Mouse (Mus musculus) bone marrow macrophage, adult 2 months (primary cell): ENCODE data around the gene Tctex1d1. TPM values are rescaled to one million over a fixed set of nuclear protein-coding genes. Genes with fewer than 3 reads are reported as not detected.

ENCODE experiments used
- H3K27ac ChIP-seq: 2 replicates; pipeline ENCODE4 v1.5.1; 2012; ENCODE audit warnings: low read depth, low read length; ENCODE audit not compliant: insufficient read depth
- H3K4me1 ChIP-seq: 2 replicates; pipeline ENCODE4 v1.6.1; 2012; ENCODE audit warnings: low read length; ENCODE audit not compliant: control insufficient read depth, insufficient read depth
- H3K4me3 ChIP-seq: 2 replicates; pipeline ENCODE4 v1.5.1; 2012; ENCODE audit warnings: mild to moderate bottlenecking, low read length, moderate library complexity; ENCODE audit not compliant: insufficient read depth
- CTCF ChIP-seq: IDR thresholded peaks from 2 replicates; pipeline ENCODE4 v1.5.1; 2012; ENCODE audit warnings: low read depth, mild to moderate bottlenecking, low read length, moderate library complexity
- POLR2A ChIP-seq: IDR thresholded peaks from 2 replicates; pipeline ENCODE4 v1.6.1; 2012; ENCODE audit warnings: mild to moderate bottlenecking, low read depth, low read length, borderline replicate concordance
- polyA plus RNA-seq: library from polyadenylated mRNA; stranded (reverse); fragments of >200 nt; gene quantifications from 2 replicates; pipeline ENCODE4 v1.2.4, GENCODE M21; 2012; ENCODE audit not compliant: missing spikeins, insufficient read depth, insufficient read length

Tctex1d1 gene
- not detected in 2 replicates for polyA plus RNA-seq

DNA sequence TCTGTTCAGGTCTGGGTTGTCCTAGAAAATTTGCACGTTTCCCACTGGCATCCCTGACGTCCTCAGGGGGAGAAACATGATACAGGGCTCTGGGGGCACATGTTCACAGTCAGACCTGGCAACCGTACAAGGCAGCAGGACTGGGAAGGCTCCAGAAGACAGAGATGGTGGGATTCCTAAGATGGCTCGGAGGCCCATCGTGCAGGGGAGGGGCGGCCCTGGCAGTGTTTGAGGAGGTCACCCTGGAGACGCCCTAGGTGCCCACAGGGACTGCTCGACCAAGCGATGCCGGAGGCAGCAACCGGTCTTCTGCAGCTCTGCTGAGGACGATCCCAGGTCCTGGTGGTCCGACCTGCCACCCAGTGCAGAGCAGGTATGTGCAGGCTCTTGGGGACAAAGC is at the start of gene Tctex1d1:
Gene Tctex1d1 (plus strand): TSS at position 167 of the 400 bp plus-strand sequence.
- TF ChIP-seq CTCF (no peak), POLR2A (no peak)
- H3K4me3 ChIP-seq = peak within 1 kb of the TSS; percentile 31

DNA sequence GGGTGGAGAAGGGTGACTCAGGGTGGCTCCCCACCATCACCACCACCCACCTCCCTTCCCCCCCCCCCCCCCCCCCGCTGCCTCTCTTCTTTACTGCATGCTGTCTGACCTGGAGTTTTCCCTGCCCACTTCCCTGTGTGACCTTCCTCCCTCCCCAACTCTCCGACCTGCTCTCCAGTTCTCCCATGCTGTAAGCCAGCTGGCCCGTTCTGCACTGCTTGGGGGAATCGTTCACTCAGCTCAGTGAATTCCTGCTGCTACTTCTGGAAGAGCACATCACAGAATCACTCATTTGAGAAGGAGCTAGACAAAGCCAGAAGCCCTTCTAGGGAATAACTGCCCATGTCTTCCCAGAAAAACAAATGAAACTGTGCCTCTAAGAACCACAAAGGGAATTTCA is 48.9 kb upstream of the Tctex1d1 start:
- no peak for TF ChIP-seq CTCF
- no peak for TF ChIP-seq POLR2A
- H3K4me1 ChIP-seq = peaks cover 5% of the 10 kb centered on the region
- H3K27ac ChIP-seq = no peak overlapping the region
- no peak overlapping the region for H3K4me3 ChIP-seq

More for the DNA sequence above, at the start of gene Tctex1d1:
- Histone ChIP-seq H3K27ac (no peak within 1 kb of the TSS), H3K4me1 (no peaks in the 10 kb centered on the region)

DNA sequence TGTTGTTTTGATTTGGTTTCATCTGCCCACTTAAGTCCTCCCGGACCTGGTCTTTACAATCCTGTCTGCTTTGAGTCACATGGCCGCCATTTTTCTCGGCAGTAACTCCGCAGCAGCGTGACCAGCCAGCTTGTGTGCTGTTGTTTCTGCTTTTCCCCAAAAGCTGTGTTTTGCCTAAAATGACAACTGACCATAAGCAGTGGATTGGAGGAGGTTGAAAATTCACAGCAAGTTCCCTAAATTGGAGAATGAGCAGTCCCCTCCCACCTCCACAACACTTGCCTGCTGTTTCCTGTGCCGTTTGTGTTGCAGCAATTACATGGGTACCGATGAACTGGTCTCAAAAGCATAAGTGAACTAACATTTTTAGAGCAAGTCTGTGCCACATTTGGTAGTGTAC is 47.7 kb upstream of the Tctex1d1 start:
- peaks cover 5% of the 10 kb centered on the region for H3K4me1 ChIP-seq
- TF ChIP-seq POLR2A (no peak), CTCF (no peak)
- peak overlapping the region; percentile 22; the same call in 1 of the 2 replicates for H3K4me3 ChIP-seq
- peak overlapping the region; percentile 71 for H3K27ac ChIP-seq

DNA sequence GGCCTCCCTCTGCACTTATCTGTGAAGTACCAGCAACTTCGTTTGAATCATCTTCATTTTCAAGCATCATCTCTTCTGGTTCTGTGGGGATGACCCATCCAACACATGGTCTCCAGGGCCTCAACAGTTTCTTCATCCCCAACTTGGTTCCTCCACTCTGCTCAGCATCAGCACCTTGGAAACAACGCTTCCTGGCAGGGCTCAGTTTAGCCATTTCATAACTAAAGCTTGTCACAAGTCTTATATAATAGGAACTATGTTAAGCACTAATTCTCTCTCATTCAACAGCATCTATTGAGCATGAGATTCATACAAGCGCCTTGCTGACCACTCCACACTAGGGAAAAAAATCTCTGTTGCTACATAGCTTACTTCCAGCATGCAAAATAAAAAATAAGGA is 38.1 kb upstream of the Tctex1d1 start:
- TF ChIP-seq CTCF (no peak), POLR2A (no peak)
- Histone ChIP-seq H3K4me1 (peaks cover 6% of the 10 kb centered on the region; the same call in 1 of the 2 replicates), H3K4me3 (no peak overlapping the region), H3K27ac (no peak overlapping the region)

DNA sequence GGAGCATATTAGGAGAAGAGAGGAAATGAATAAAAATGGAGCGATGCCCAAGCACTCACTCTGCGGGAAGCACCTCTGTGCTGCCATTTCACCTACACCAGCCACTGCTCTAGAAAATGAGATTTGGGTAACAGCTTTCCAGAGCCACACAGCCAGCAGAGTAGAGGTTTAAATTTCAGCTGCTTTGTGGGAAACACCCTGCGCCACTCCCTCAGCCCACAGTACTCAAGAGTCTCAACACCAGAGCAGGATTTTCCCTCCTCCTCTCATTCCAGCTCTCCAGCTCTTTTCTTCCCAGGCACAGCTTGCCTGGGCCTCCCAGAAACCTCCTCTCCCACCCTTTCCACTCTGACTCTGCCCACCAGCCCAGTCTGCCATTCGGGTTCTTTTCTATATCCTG is 37.7 kb upstream of the Tctex1d1 start:
- TF ChIP-seq POLR2A (no peak), CTCF (no peak)
- H3K4me3 ChIP-seq = no peak overlapping the region
- peaks cover 6% of the 10 kb centered on the region; the same call in 1 of the 2 replicates for H3K4me1 ChIP-seq
- H3K27ac ChIP-seq = no peak overlapping the region

DNA sequence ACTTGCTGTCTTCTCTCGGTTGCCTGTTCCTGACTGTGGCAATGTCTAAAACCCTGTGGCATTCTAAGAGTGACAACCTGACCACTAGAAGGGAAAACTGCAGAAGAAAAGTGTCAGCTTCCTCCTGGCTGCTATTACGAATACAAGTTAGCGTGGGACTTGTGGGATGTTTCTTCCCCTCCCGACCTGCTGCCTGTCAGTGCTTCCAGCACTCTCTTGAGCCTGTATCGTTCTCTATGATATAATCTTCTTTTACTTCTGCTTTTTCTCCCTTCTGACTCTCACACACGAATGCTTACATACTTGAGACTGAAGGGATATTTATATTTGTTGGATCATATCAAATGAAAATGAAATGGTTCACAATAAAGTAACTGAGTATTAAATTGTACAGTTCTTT is 34.1 kb upstream of the Tctex1d1 start:
- TF ChIP-seq POLR2A (no peak), CTCF (no peak)
- peaks cover 6% of the 10 kb centered on the region; the same call in 1 of the 2 replicates for H3K4me1 ChIP-seq
- H3K27ac ChIP-seq = no peak overlapping the region
- no peak overlapping the region for H3K4me3 ChIP-seq

DNA sequence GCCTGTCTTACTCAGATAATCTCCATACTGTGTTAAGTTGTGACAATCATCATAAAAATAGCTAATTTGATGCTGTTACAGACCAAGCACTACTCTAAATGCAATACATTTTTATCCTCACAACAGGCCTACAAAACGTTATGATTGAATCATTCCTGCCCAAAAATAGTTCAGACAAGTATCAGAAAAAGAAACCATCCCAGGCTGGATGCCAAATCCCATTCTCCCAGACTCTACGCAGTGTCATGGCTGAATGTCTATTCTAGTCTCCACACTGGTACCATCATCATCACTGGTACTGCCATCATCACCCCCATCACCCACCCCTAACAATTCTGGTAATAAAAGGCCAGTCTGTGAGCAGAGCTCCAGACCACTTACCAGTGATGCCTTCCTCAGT is 25.9 kb upstream of the Tctex1d1 start:
- no peak overlapping the region for H3K27ac ChIP-seq
- TF ChIP-seq POLR2A (no peak), CTCF (no peak)
- H3K4me3 ChIP-seq = no peak overlapping the region
- peaks cover 3% of the 10 kb centered on the region; the same call in 1 of the 2 replicates for H3K4me1 ChIP-seq

DNA sequence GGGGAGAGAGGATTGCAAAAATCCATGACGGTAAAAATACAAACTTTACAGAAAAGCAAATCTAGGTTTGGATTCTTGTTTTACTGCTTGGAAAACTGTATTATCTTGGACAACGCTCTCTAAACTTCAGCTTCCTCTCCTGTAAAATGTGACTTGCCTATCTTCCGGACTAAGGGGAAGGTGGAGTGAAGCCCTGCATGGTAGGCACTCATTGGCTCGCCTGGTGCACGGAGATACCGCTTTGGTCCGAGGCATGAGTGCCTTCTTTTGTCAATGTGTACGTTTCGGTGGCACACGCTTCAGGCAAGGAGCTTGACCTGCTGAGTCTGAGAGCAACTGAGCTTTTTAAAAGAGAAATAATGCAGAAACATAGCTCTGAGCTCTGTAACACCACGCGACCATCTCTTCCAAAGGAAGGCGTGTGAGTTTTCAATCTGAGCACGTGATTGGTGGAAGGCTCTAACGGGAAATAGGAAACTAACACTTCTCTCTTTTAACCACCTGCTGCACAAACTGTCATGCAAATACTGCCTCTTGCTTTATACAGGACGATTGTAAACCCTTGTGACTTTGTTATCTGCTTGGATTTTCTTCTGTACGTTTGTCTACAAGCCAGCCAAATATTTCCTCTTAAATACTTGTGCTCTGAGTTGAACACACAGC is 23.0 kb upstream of the Tctex1d1 start:
- no peak overlapping the region for H3K4me3 ChIP-seq
- peaks cover 3% of the 10 kb centered on the region; the same call in 1 of the 2 replicates for H3K4me1 ChIP-seq
- H3K27ac ChIP-seq = no peak overlapping the region
- TF ChIP-seq POLR2A (no peak), CTCF (no peak)

DNA sequence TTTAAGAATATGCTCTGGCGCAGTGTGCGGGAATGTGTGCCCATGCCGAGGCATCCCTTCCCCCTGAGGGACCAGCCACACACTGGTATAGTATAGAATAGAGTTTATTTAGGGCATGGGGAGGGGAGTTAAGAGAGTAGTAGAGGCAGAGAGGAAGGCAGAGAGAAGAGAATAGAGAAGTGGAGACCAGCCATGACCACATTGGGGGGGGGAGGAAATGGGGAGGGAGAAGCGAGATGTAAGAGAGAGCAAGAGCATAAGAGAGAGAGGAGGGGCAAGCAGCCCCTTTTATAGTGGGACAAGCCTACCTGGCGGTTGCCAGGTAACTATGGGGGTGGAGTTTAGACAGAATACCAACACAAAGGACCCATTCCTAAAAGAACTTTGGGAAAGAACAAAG is 19.0 kb upstream of the Tctex1d1 start:
- TF ChIP-seq CTCF (no peak), POLR2A (no peak)
- Histone ChIP-seq H3K4me1 (peaks cover 3% of the 10 kb centered on the region; the same call in 1 of the 2 replicates), H3K4me3 (no peak overlapping the region), H3K27ac (no peak overlapping the region)

DNA sequence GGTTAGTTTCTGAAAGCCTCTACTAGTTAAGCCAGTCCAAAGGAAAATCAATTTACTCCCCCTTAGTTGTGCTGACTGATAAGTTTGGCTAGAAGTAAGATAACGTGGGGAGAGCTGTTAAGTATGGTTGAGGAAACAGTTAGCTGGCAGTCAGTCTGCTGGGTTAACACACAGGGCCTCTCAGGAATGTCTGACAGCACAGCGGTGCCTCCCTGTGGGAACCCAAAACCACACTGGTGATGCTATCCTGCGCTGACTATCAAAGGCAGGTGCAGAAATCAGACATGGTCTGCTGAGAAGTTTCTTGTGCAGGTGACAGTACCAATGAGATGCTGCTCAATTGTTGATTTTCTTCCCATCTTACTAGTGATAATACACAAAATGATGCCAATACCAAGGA is 14.2 kb upstream of the Tctex1d1 start:
- Histone ChIP-seq H3K4me3 (no peak overlapping the region), H3K27ac (no peak overlapping the region), H3K4me1 (no peaks in the 10 kb centered on the region)
- TF ChIP-seq CTCF = no peak
- TF ChIP-seq POLR2A = no peak
